Mouse (Mus musculus): ENCODE data around the gene Serp2. TPM values are rescaled to one million over a fixed set of nuclear protein-coding genes. Genes with fewer than 3 reads are reported as not detected.
A peak's percentile ranks its signal among the peaks of the same experiment; 100 is the strongest.

Gene Serp2
- total and polyA plus RNA-seq, 2 experiments = 0.37 TPM; not detected in 1

DNA sequence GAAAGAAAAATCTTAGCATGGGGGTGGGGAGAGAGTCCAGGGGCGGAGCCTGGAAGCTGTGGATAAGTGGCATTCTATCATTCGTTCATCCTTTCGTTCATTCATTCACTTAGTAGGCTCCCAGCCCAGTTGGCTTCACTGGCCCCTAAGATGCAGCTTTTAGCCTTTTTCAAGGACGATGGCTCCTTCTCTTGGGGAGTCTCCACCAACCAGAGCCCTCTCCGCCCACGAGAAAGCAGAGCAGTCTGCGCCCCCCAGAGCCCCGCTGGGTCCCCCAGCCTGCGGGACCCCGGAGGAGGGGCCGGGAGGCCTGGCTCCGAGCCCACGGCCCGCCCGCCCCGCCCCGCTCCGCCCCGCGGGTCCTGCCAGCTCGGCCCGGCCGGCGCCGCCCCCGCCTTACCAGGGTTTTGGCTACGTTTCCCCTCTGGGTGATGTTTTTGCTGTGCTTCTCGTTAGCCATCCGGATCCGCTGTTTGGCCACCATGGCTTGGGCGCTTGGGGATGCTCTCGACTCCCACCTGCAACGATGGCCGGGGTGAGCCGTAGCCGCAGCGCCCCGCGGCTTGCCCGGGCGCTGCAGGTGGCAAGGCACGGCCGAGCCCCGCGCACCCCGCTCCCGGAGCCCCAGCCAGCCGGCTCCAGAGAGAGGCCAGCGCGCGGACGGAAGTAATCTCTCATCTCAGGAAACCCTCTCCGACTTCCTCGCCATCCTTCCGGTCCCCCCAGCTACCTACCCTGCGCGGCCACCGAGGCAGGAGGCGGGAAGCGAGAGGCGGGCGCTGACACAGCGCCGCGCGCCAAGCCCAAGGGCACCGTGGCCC, 448 bp downstream of the Serp2 start:
- H3K27me3 ChIP-seq (ENCODE audit: control insufficient read depth, insufficient read depth, low read length) = no peaks in the 10 kb centered on the region

DNA sequence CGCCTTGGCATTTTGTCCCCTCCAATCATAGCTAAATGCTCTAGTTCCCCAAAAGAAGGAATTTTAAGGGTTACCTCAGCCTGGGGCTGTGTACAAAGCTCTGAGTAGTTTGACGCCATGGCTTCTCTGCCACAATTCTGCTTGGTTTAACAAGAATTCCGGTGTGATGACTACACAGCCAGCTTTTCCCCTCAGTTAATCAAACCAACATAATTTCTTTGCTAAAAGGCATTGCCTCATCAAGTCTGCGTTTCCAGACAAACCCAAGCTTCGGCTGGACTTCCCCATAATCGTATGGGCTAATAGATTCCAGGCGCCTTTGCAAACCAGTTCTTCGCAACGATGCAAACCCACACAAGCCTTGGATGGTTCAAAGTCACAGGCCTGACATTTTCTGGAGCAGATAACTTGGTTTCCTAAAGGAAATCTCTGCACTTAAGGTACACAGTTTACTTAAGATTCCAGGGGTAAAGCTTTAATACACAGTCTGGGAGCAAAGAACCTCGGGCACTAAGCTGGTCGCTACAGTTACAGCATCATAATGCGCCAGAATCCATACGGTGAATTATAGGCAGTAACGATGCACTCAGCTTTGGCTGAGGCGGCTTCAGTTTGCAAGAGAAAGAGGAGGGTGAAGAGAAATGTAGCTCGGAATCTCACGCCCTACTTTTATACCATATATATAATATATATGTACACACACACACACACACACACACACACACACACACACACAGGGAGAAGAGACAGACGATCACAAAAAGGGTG, 1.2 kb downstream of the Serp2 start:
- Histone ChIP-seq H3K36me3 (ENCODE audit: control insufficient read depth, insufficient read depth, low read length) (no peaks in the 10 kb centered on the region), H3K27ac (replicated peaks; ENCODE audit: insufficient read depth, low read depth, low read length) (no peak overlapping the region), H3K9ac (ENCODE audit: low read depth, low read length) (no peak overlapping the region), H3K79me2 (ENCODE audit: control insufficient read depth, insufficient read depth, low read length) (no peaks in the 10 kb centered on the region), H3K4me3 (ENCODE audit: insufficient read depth, low read depth, low read length) (no peak overlapping the region), H3K27me3 (ENCODE audit: control insufficient read depth, insufficient read depth, low read length) (no peaks in the 10 kb centered on the region), H3K4me1 (ENCODE audit: control insufficient read depth, insufficient read depth, low read length) (no peaks in the 10 kb centered on the region)
- TF ChIP-seq CTCF (IDR thresholded peaks at IDR 0.05; ENCODE audit: low read depth, low read length) = no peak
- no peak for TF ChIP-seq POLR2A (IDR thresholded peaks at IDR 0.05; ENCODE audit: extremely low read depth, insufficient read depth, low read length)
- no peak for DNase-seq (ENCODE audit: extremely low read depth, low read depth, low spot score)
- 85% methylated on average over 18 of the region's 18 CpGs for WGBS

More for the DNA sequence above, 448 bp downstream of the Serp2 start:
- H3K9ac ChIP-seq (ENCODE audit: low read depth, low read length) = peak overlapping the region; percentile 53
- peak overlapping the region; percentile 53 for H3K4me3 ChIP-seq (ENCODE audit: insufficient read depth, low read depth, low read length)
- WGBS = 2% methylated on average over 67 of the region's 67 CpGs
- no peaks in the 10 kb centered on the region for H3K36me3 ChIP-seq (ENCODE audit: control insufficient read depth, insufficient read depth, low read length)
- DNase-seq (ENCODE audit: extremely low read depth, low read depth, low spot score) = peak; percentile 26
- no peaks in the 10 kb centered on the region for H3K79me2 ChIP-seq (ENCODE audit: control insufficient read depth, insufficient read depth, low read length)
- no peak overlapping the region for H3K27ac ChIP-seq (replicated peaks; ENCODE audit: insufficient read depth, low read depth, low read length)
- no peaks in the 10 kb centered on the region for H3K4me1 ChIP-seq (ENCODE audit: control insufficient read depth, insufficient read depth, low read length)
- TF ChIP-seq POLR2A (IDR thresholded peaks at IDR 0.05; ENCODE audit: extremely low read depth, insufficient read depth, low read length) = no peak
- no peak for TF ChIP-seq CTCF (IDR thresholded peaks at IDR 0.05; ENCODE audit: low read depth, low read length)

DNA sequence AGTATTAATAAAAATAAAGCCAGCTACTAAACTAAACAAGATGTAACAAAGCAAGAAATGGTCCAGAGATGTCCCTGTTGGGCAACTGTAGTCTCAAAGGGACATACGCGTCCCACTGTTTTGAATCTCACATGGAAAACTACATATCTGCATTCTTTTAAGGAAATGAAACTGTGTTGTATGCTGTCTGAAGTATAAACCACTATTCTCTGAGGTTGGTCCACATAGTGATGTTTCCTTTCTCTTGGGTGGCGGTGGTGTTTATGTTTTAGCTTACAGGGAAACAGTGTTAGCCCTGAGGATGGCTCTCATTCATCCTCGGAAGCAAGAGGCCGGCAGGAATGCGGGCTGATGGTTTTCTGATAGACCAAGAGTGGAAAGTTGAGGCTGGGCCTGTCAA, 12.6 kb downstream of the Serp2 start:
- TF ChIP-seq POLR2A (IDR thresholded peaks at IDR 0.05; ENCODE audit: extremely low read depth, insufficient read depth, low read length) = no peak
- TF ChIP-seq CTCF (IDR thresholded peaks at IDR 0.05; ENCODE audit: low read depth, low read length) = no peak
- H3K4me3 ChIP-seq (ENCODE audit: insufficient read depth, low read depth, low read length) = no peak overlapping the region
- H3K9ac ChIP-seq (ENCODE audit: low read depth, low read length) = no peak overlapping the region
- H3K36me3 ChIP-seq (ENCODE audit: control insufficient read depth, insufficient read depth, low read length) = no peaks in the 10 kb centered on the region
- WGBS = 92% methylated on average over 6 of the region's 6 CpGs
- no peak overlapping the region for H3K27ac ChIP-seq (replicated peaks; ENCODE audit: insufficient read depth, low read depth, low read length)
- no peaks in the 10 kb centered on the region for H3K79me2 ChIP-seq (ENCODE audit: control insufficient read depth, insufficient read depth, low read length)
- no peaks in the 10 kb centered on the region for H3K4me1 ChIP-seq (ENCODE audit: control insufficient read depth, insufficient read depth, low read length)
- H3K27me3 ChIP-seq (ENCODE audit: control insufficient read depth, insufficient read depth, low read length) = no peaks in the 10 kb centered on the region
- no peak for DNase-seq (ENCODE audit: extremely low read depth, low read depth, low spot score)

DNA sequence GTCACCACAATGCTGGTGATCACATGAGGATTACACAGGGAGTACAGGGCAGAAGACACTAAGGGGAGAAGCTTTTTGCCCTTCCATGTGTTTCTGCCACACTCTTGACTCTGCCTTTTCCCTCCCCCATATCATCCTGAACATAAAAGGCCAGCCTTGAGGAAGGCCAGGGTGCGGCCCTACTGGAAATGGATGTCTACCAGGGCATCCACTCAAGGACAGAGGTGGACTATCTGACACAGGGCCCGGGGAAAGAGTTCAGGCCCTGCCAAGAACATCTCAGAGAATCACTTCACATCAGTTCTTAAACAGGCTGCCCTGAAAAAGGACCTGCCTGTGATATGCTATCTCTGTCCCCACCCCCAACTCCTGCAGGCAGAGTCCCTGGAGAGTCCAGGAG, 15.3 kb downstream of the Serp2 start:
- DNase-seq (ENCODE audit: extremely low read depth, low read depth, low spot score) = no peak
- whole genome bisulfite sequencing = 77% methylated on average over 2 of the region's 2 CpGs
- no peaks in the 10 kb centered on the region for H3K36me3 ChIP-seq (ENCODE audit: control insufficient read depth, insufficient read depth, low read length)
- H3K27ac ChIP-seq (replicated peaks; ENCODE audit: insufficient read depth, low read depth, low read length) = no peak overlapping the region
- no peak overlapping the region for H3K9ac ChIP-seq (ENCODE audit: low read depth, low read length)
- no peak overlapping the region for H3K4me3 ChIP-seq (ENCODE audit: insufficient read depth, low read depth, low read length)
- TF ChIP-seq POLR2A (IDR thresholded peaks at IDR 0.05; ENCODE audit: extremely low read depth, insufficient read depth, low read length) (no peak), CTCF (IDR thresholded peaks at IDR 0.05; ENCODE audit: low read depth, low read length) (no peak)
- no peaks in the 10 kb centered on the region for H3K79me2 ChIP-seq (ENCODE audit: control insufficient read depth, insufficient read depth, low read length)
- no peaks in the 10 kb centered on the region for H3K27me3 ChIP-seq (ENCODE audit: control insufficient read depth, insufficient read depth, low read length)
- peaks cover 5% of the 10 kb centered on the region for H3K4me1 ChIP-seq (ENCODE audit: control insufficient read depth, insufficient read depth, low read length)

DNA sequence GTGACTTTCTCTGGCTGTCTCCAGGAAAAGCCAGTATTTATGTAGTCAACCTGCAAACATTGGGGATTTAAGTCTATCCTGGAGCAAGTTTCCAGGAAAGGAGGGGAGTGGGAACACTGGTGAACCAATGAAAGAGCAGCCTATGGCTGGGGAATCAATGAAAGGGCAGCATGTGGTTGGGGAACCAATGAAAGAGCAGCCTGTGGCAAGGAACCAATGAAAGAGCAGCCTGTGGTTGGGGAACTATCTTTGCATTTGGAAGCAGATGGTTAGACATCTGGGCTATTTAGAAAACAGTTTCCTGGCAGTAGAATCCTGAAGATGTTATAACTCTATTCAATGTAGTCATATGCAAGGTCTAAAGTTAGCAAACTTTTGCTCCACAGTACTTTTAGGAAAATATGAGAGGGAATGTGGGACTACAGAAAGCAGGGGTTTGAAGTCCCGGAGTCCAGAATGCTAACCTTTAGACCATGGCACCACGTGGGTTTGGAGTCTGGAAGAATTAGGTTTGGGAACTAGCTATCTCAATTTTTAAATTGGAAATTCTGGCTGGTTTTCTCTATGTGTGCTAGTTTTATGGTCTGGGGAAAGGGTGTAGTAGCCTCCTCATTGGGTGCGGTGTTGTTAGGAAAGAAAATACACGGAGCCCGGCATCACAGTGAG, 16.6 kb downstream of the Serp2 start:
- no peak overlapping the region for H3K9ac ChIP-seq (ENCODE audit: low read depth, low read length)
- no peaks in the 10 kb centered on the region for H3K27me3 ChIP-seq (ENCODE audit: control insufficient read depth, insufficient read depth, low read length)
- no peak overlapping the region for H3K27ac ChIP-seq (replicated peaks; ENCODE audit: insufficient read depth, low read depth, low read length)
- 91% methylated on average over 5 of the region's 5 CpGs for WGBS
- H3K4me1 ChIP-seq (ENCODE audit: control insufficient read depth, insufficient read depth, low read length) = peaks cover 5% of the 10 kb centered on the region
- no peak overlapping the region for H3K4me3 ChIP-seq (ENCODE audit: insufficient read depth, low read depth, low read length)
- TF ChIP-seq POLR2A (IDR thresholded peaks at IDR 0.05; ENCODE audit: extremely low read depth, insufficient read depth, low read length) = no peak
- TF ChIP-seq CTCF (IDR thresholded peaks at IDR 0.05; ENCODE audit: low read depth, low read length) = no peak
- no peaks in the 10 kb centered on the region for H3K79me2 ChIP-seq (ENCODE audit: control insufficient read depth, insufficient read depth, low read length)
- no peak for DNase-seq (ENCODE audit: extremely low read depth, low read depth, low spot score)
- no peaks in the 10 kb centered on the region for H3K36me3 ChIP-seq (ENCODE audit: control insufficient read depth, insufficient read depth, low read length)

All from liver, adult 2 months (tissue).